Mouse (Mus musculus): ENCODE data around the gene Zfp683. TPM values are rescaled to one million over a fixed set of nuclear protein-coding genes. Genes with fewer than 3 reads are reported as not detected.
A peak's percentile ranks its signal among the peaks of the same experiment; 100 is the strongest.

Gene Zfp683
- polyA plus RNA-seq, 1 experiment from 2014 or later: not detected

- 15% methylated on average over 7 of the region's 7 CpGs for whole genome bisulfite sequencing
- H3K4me1 ChIP-seq: peaks cover 14% of the 10 kb centered on the region
- peaks cover 30% of the 10 kb centered on the region for H3K27me3 ChIP-seq
- peak overlapping the region; percentile 84 for H3K4me2 ChIP-seq
- H3K36me3 ChIP-seq (replicated peaks): no peaks in the 10 kb centered on the region
- ATAC-seq (ENCODE audit: low FRiP score): no peak
- H3K27ac ChIP-seq: no peak overlapping the region
- peak overlapping the region; percentile 48 for H3K4me3 ChIP-seq (replicated peaks)
- no peaks in the 10 kb centered on the region for H3K9me3 ChIP-seq
- peak overlapping the region; percentile 38; the same call in 1 of the 2 replicates for H3K9ac ChIP-seq
Measured at GRCm38 (mm10) chr4:134082460-134082859, 28.8 kb downstream of the Zfp683 start.

GRCm38 (mm10) chr4:134084999-134085398 is 31.4 kb downstream of the Zfp683 start:
- Histone ChIP-seq H3K9me3 (no peaks in the 10 kb centered on the region), H3K27me3 (peaks cover 29% of the 10 kb centered on the region), H3K9ac (no peak overlapping the region), H3K4me1 (peaks cover 14% of the 10 kb centered on the region), H3K4me3 (replicated peaks) (no peak overlapping the region), H3K4me2 (no peak overlapping the region), H3K27ac (no peak overlapping the region), H3K36me3 (replicated peaks) (no peaks in the 10 kb centered on the region)
- WGBS: 83% methylated on average over 4 of the region's 4 CpGs
- ATAC-seq (ENCODE audit: low FRiP score): no peak

GRCm38 (mm10) chr4:134087412-134087811 is 33.8 kb downstream of the Zfp683 start:
- Histone ChIP-seq H3K36me3 (replicated peaks) (no peaks in the 10 kb centered on the region), H3K4me3 (replicated peaks) (no peak overlapping the region), H3K9me3 (no peaks in the 10 kb centered on the region), H3K27me3 (peaks cover 5% of the 10 kb centered on the region), H3K27ac (no peak overlapping the region), H3K4me1 (peaks cover 3% of the 10 kb centered on the region; the same call in 1 of the 2 replicates), H3K4me2 (no peak overlapping the region), H3K9ac (no peak overlapping the region)
- 52% methylated on average over 7 of the region's 7 CpGs for WGBS
- peak; percentile 51; the same call in 1 of the 2 replicates for ATAC-seq (ENCODE audit: low FRiP score)

GRCm38 (mm10) chr4:134089029-134089428 is 35.4 kb downstream of the Zfp683 start:
- no peak for ATAC-seq (ENCODE audit: low FRiP score)
- 75% methylated on average over 9 of the region's 9 CpGs for WGBS

GRCm38 (mm10) chr4:134090521-134091224 is 37.0 kb downstream of the Zfp683 start:
- 86% methylated on average over 16 of the region's 16 CpGs for WGBS
- no peaks in the 10 kb centered on the region for H3K36me3 ChIP-seq (replicated peaks)

More at GRCm38 (mm10) chr4:134089029-134089428, 35.4 kb downstream of the Zfp683 start:
- no peak overlapping the region for H3K4me2 ChIP-seq
- no peak overlapping the region for H3K27ac ChIP-seq
- no peaks in the 10 kb centered on the region for H3K4me1 ChIP-seq
- H3K4me3 ChIP-seq (replicated peaks): no peak overlapping the region
- H3K27me3 ChIP-seq: no peaks in the 10 kb centered on the region
- no peaks in the 10 kb centered on the region for H3K9me3 ChIP-seq
- H3K36me3 ChIP-seq (replicated peaks): no peaks in the 10 kb centered on the region
- no peak overlapping the region for H3K9ac ChIP-seq

GRCm38 (mm10) chr4:134091225-134091529 is 37.5 kb downstream of the Zfp683 start:
- 88% methylated on average over 6 of the region's 6 CpGs for WGBS
- Histone ChIP-seq H3K36me3 (replicated peaks) (no peaks in the 10 kb centered on the region), H3K27ac (no peak overlapping the region), H3K4me3 (replicated peaks) (no peak overlapping the region), H3K4me2 (no peak overlapping the region), H3K27me3 (no peaks in the 10 kb centered on the region), H3K4me1 (no peaks in the 10 kb centered on the region), H3K9me3 (no peaks in the 10 kb centered on the region), H3K9ac (no peak overlapping the region)
- no peak for ATAC-seq (ENCODE audit: low FRiP score)

More at GRCm38 (mm10) chr4:134090521-134091224, 37.0 kb downstream of the Zfp683 start:
- no peak overlapping the region for H3K27ac ChIP-seq
- H3K9ac ChIP-seq: no peak overlapping the region
- no peak for ATAC-seq (ENCODE audit: low FRiP score)
- H3K4me1 ChIP-seq: no peaks in the 10 kb centered on the region
- H3K4me3 ChIP-seq (replicated peaks): no peak overlapping the region
- H3K9me3 ChIP-seq: no peaks in the 10 kb centered on the region
- H3K4me2 ChIP-seq: no peak overlapping the region
- H3K27me3 ChIP-seq: no peaks in the 10 kb centered on the region

- ATAC-seq (ENCODE audit: low FRiP score): no peak
- H3K27me3 ChIP-seq: no peaks in the 10 kb centered on the region
- 76% methylated on average over 6 of the region's 6 CpGs for WGBS
Measured at GRCm38 (mm10) chr4:134092382-134093288, 39.0 kb downstream of the Zfp683 start.

GRCm38 (mm10) chr4:134094004-134094564 is 40.4 kb downstream of the Zfp683 start:
- 91% methylated on average over 7 of the region's 7 CpGs for WGBS

More at GRCm38 (mm10) chr4:134092382-134093288, 39.0 kb downstream of the Zfp683 start:
- no peak overlapping the region for H3K4me2 ChIP-seq
- no peaks in the 10 kb centered on the region for H3K36me3 ChIP-seq (replicated peaks)
- H3K9me3 ChIP-seq: no peaks in the 10 kb centered on the region
- H3K4me3 ChIP-seq (replicated peaks): no peak overlapping the region
- H3K27ac ChIP-seq: no peak overlapping the region
- no peaks in the 10 kb centered on the region for H3K4me1 ChIP-seq
- H3K9ac ChIP-seq: no peak overlapping the region

GRCm38 (mm10) chr4:134094923-134095547 is 41.4 kb downstream of the Zfp683 start, which contains the start of gene Cd52:
Gene Cd52 (minus strand): TSS chr4:134095082.
- no peaks in the 10 kb centered on the region for H3K9me3 ChIP-seq
- no peak for ATAC-seq (ENCODE audit: low FRiP score)
- H3K27ac ChIP-seq: no peak within 1 kb of the TSS
- H3K27me3 ChIP-seq: no peaks in the 10 kb centered on the region
- no peaks in the 10 kb centered on the region for H3K36me3 ChIP-seq (replicated peaks)
- no peak within 1 kb of the TSS for H3K9ac ChIP-seq
- no peaks in the 10 kb centered on the region for H3K4me1 ChIP-seq
- no peak within 1 kb of the TSS for H3K4me2 ChIP-seq
- WGBS: 57% methylated on average over 3 of the region's 3 CpGs
- H3K4me3 ChIP-seq (replicated peaks): no peak within 1 kb of the TSS

More at GRCm38 (mm10) chr4:134094004-134094564, 40.4 kb downstream of the Zfp683 start:
- Histone ChIP-seq H3K27ac (no peak overlapping the region), H3K4me1 (no peaks in the 10 kb centered on the region), H3K27me3 (no peaks in the 10 kb centered on the region), H3K4me2 (no peak overlapping the region), H3K9ac (no peak overlapping the region), H3K36me3 (replicated peaks) (no peaks in the 10 kb centered on the region), H3K4me3 (replicated peaks) (no peak overlapping the region), H3K9me3 (no peaks in the 10 kb centered on the region)
- no peak for ATAC-seq (ENCODE audit: low FRiP score)

GRCm38 (mm10) chr4:134096120-134096519 is 42.5 kb downstream of the Zfp683 start:
- no peak overlapping the region for H3K4me3 ChIP-seq (replicated peaks)
- no peak overlapping the region for H3K9ac ChIP-seq
- no peaks in the 10 kb centered on the region for H3K36me3 ChIP-seq (replicated peaks)
- no peaks in the 10 kb centered on the region for H3K27me3 ChIP-seq
- no peaks in the 10 kb centered on the region for H3K4me1 ChIP-seq
- ATAC-seq (ENCODE audit: low FRiP score): no peak
- H3K27ac ChIP-seq: no peak overlapping the region
- no peak overlapping the region for H3K4me2 ChIP-seq
- no peaks in the 10 kb centered on the region for H3K9me3 ChIP-seq
- WGBS: 81% methylated on average over 3 of the region's 3 CpGs

GRCm38 (mm10) chr4:134097015-134097608 is 43.5 kb downstream of the Zfp683 start:
- Histone ChIP-seq H3K4me2 (no peak overlapping the region), H3K4me3 (replicated peaks) (no peak overlapping the region), H3K36me3 (replicated peaks) (no peaks in the 10 kb centered on the region), H3K9ac (no peak overlapping the region), H3K27me3 (no peaks in the 10 kb centered on the region), H3K4me1 (no peaks in the 10 kb centered on the region), H3K9me3 (no peaks in the 10 kb centered on the region), H3K27ac (no peak overlapping the region)
- no peak for ATAC-seq (ENCODE audit: low FRiP score)
- 87% methylated on average over 5 of the region's 5 CpGs for WGBS

Data from forebrain, embryonic 12.5 days (tissue).